In genomic region chr4:129902394-129902793, GRCm38 (mm10) we compare ENCODE assay signal across 23 mouse cellular contexts. TPM values are rescaled to one million over a fixed set of nuclear protein-coding genes. Genes with fewer than 3 reads are reported as not detected.
DNase-seq lines count a peak whose midpoint lies in the region; ATAC-seq lines count a peak whose summit lies in the region.
"Had no signal": no experiment of that assay in that cellular context is flagged by ENCODE, and none has a peak within 500 bp of the region (broad histone marks: within the 10 kb centered on the region; RNA-seq: fewer than 3 reads in every experiment).

No protein-coding gene starts in this region.

- ATAC-seq in erythroid progenitor cell, adult 5-6 weeks (replicated peaks; ENCODE audit: low FRiP score, poor library complexity, severe bottlenecking) = 0 out of 2 replicates have a peak, but pooled peaks have one; percentile 28
- ATAC-seq: forebrain, embryonic 13.5 days; forebrain, embryonic 15.5 days; forebrain, postnatal 0 days had no signal

- no peaks in the 10 kb centered on the region for H3K9me3 ChIP-seq in heart, embryonic 10.5 days
- H3K9me3 ChIP-seq: embryonic facial prominence, embryonic 13.5 days; embryonic facial prominence, embryonic 15.5 days; forebrain, embryonic 13.5 days; forebrain, embryonic 15.5 days had no signal

- no peaks in the 10 kb centered on the region for H3K36me3 ChIP-seq in heart, embryonic 10.5 days
- H3K36me3 ChIP-seq: embryonic facial prominence, embryonic 13.5 days; embryonic facial prominence, embryonic 15.5 days; forebrain, embryonic 15.5 days had no signal

- no peak overlapping the region for H3K4me3 ChIP-seq in heart, embryonic 10.5 days
- H3K4me3 ChIP-seq: embryonic facial prominence, embryonic 13.5 days; embryonic facial prominence, embryonic 15.5 days; erythroblast, embryonic 14.5 days; forebrain, embryonic 13.5 days; forebrain, embryonic 15.5 days had no signal

- H3K27me3 ChIP-seq in heart, embryonic 10.5 days (ENCODE audit: insufficient read depth, poor library complexity, severe bottlenecking) = no peaks in the 10 kb centered on the region
- H3K27me3 ChIP-seq: embryonic facial prominence, embryonic 13.5 days; embryonic facial prominence, embryonic 15.5 days; forebrain, embryonic 13.5 days; forebrain, embryonic 15.5 days had no signal

- DNase-seq in adrenal gland, postnatal 10 days = peak; percentile 40
- no peak for DNase-seq in adrenal gland, postnatal 4 days (ENCODE audit: low spot score in 2 of 2)
- no peak for DNase-seq in heart, embryonic 10.5 days (ENCODE audit: low spot score)
- DNase-seq in heart, postnatal 4 days = no peak
- DNase-seq in heart, postnatal 10 days = peak; percentile 28 to 30
- no peak for DNase-seq in heart, adult 11 months
- DNase-seq in spleen, postnatal 4 days (ENCODE audit: low spot score in 2 of 2) = no peak
- DNase-seq: cerebellum, adult 11 months; cerebellum, adult 18-20 months; cerebellum, adult 8-10 months; cerebellum, adult 9-11 months; cerebellum, postnatal 14 days; cerebellum, postnatal 36 days; embryo, embryonic 11 days; forebrain, postnatal 0 days had no signal

- peak overlapping the region; percentile 62; the same call in 1 of the 2 replicates for H3K27ac ChIP-seq in heart, embryonic 10.5 days
- H3K27ac ChIP-seq: embryonic facial prominence, embryonic 13.5 days; embryonic facial prominence, embryonic 15.5 days; forebrain, embryonic 13.5 days; forebrain, embryonic 15.5 days had no signal

- WGBS in heart, embryonic 10.5 days = 78% methylated on average over 4 of the region's 4 CpGs

- intact Hi-C loops in heart, postnatal 10 days (cut with DNase I) = no loop called here

- peaks cover 43% of the 10 kb centered on the region for H3K4me1 ChIP-seq in heart, embryonic 10.5 days
- H3K4me1 ChIP-seq: forebrain, embryonic 13.5 days; forebrain, embryonic 15.5 days had no signal

RNA-seq across cellular contexts. Expression of gene Spocd1, which starts 26.7 kb away (rescaled TPM):
- under 1 TPM; 0.15 to 0.30 TPM for total RNA-seq in adrenal gland, postnatal 10 days (2021)
- under 1 TPM; 0.62 to 0.64 TPM for total RNA-seq in adrenal gland, postnatal 4 days (2021)
- polyA plus RNA-seq in heart, embryonic 10.5 days (2016; fragmentation: Nextera tagmentation; extraction: Ambion mirVana) = 0.46 and 0.59 TPM in 2 replicates
- total RNA-seq in heart, postnatal 4 days (2021) = under 1 TPM in 1 of 2 experiments, not detected in 1; 0.11 TPM
- total RNA-seq in heart, postnatal 10 days (2021) = under 1 TPM in 1 of 2 experiments, not detected in 1; 0.07 TPM
- total RNA-seq in erythroid progenitor cell, adult 5-6 weeks (2015; ENCODE audit: low replicate concordance) = 0.36 TPM in 1 of 2 replicates, not detected in the other
- not detected in 2 replicates for total RNA-seq in erythroid progenitor cell, adult 5-6 weeks (2017; ENCODE audit: low replicate concordance)
- total RNA-seq: forebrain, postnatal 0 days; MEL had no signal
- polyA plus RNA-seq: embryonic facial prominence, embryonic 11.5 days; erythroblast, embryonic 14.5 days; forebrain, embryonic 13.5 days; forebrain, embryonic 15.5 days had no signal

Comparison
In these comparisons a context has a peak if more than half of its experiments do, and no peak if none do; other contexts are left out.
1. DNase-seq: peak in adrenal gland, postnatal 10 days (single experiment) and heart, postnatal 10 days (2 of 2); none in adrenal gland, postnatal 4 days (0 of 2), heart, embryonic 10.5 days (single experiment), heart, postnatal 4 days (single experiment), heart, adult 11 months (single experiment) and spleen, postnatal 4 days (0 of 2).